Mouse (Mus musculus) MEL (cell line): ENCODE measurements around the gene Nutm2. TPM values are rescaled to one million over a fixed set of nuclear protein-coding genes. Genes with fewer than 3 reads are reported as not detected.
"Not testable (repeated sequence)": the region's sequence is repeated elsewhere in the genome, so short reads cannot be mapped to it uniquely, and the experiment has no call there.

Experiments used
- DNase-seq: peaks from one replicate; pipeline ENCODE4 v3.0.0; 2011; ENCODE audit warnings: low read depth, low spot score
- H3K27ac ChIP-seq: 2 replicates; pipeline ENCODE4 v1.5.1; 2012; ENCODE audit warnings: low read depth, mild to moderate bottlenecking, control low read depth, low read length, moderate library complexity; ENCODE audit not compliant: control insufficient read depth
- H3K27me3 ChIP-seq, 2 experiments: fragments of 150-350 bp in 1 of 2; sonication (generic) in 1 of 2; 2 replicates each; pipeline ENCODE4 v1.6.1; 2012; ENCODE audit warnings: low read length in 2 of 2, mild to moderate bottlenecking in 2 of 2, improper control_type of control experiment in 1 of 2, moderate library complexity in 1 of 2; ENCODE audit not compliant: insufficient read depth in 2 of 2, control insufficient read depth in 1 of 2
- H3K36me3 ChIP-seq, 2 experiments: 2 replicates each; pipeline ENCODE4 v1.6.1; 2012 to 2014; ENCODE audit warnings: low read length in 2 of 2, improper control_type of control experiment in 1 of 2, inconsistent platforms in 1 of 2, mild to moderate bottlenecking in 1 of 2; ENCODE audit not compliant: insufficient read depth in 2 of 2, control insufficient read depth in 1 of 2
- H3K4me1 ChIP-seq, 2 experiments: fragments of 150-350 bp in 1 of 2; sonication (generic) in 1 of 2; 2 replicates each; pipeline ENCODE4 v1.6.1; 2012; ENCODE audit warnings: low read length in 2 of 2, improper control_type of control experiment in 1 of 2, mild to moderate bottlenecking in 1 of 2; ENCODE audit not compliant: insufficient read depth in 2 of 2, control insufficient read depth in 1 of 2
- H3K4me3 ChIP-seq, 2 experiments: fragments of 150-350 bp in 1 of 2; sonication (generic) in 1 of 2; 2 replicates each; pipeline ENCODE4 v1.5.1; 2012; ENCODE audit warnings: low read depth in 2 of 2, low read length in 2 of 2, mild to moderate bottlenecking in 2 of 2, moderate library complexity in 2 of 2, control low read depth in 1 of 2, improper control_type of control experiment in 1 of 2; ENCODE audit not compliant: control insufficient read depth in 1 of 2, insufficient read depth in 1 of 2
- H3K79me2 ChIP-seq: 2 replicates; pipeline ENCODE4 v1.6.1; 2012; ENCODE audit warnings: mild to moderate bottlenecking, low read length, moderate library complexity; ENCODE audit not compliant: control insufficient read depth, poor library complexity, insufficient read depth
- H3K9ac ChIP-seq: 2 replicates; pipeline ENCODE4 v1.6.1; 2012; ENCODE audit warnings: low read depth, mild to moderate bottlenecking, control low read depth, low read length, moderate library complexity; ENCODE audit not compliant: control insufficient read depth, poor library complexity, severe bottlenecking
- H3K9me3 ChIP-seq: fragments of 150-350 bp; sonication (generic); replicated peaks from 2 replicates; pipeline ENCODE4 v1.6.1; 2012; ENCODE audit warnings: mild to moderate bottlenecking, low read length, improper control_type of control experiment, moderate library complexity; ENCODE audit not compliant: insufficient read depth
- BHLHE40 ChIP-seq: IDR thresholded peaks from 2 replicates; pipeline ENCODE4 v1.6.1; 2012; ENCODE audit warnings: low read depth, mild to moderate bottlenecking, inconsistent platforms, low read length, improper control_type of control experiment, borderline replicate concordance
- CHD2 ChIP-seq: IDR thresholded peaks from 2 replicates; pipeline ENCODE4 v1.6.1; 2011; ENCODE audit warnings: low read length, improper control_type of control experiment
- CTCF ChIP-seq, 3 experiments: IDR thresholded peaks in 2 of 3; conservative IDR thresholded peaks in 1 of 3; 2 replicates each; pipeline ENCODE4 v1.5.1; 2011 to 2012; ENCODE audit warnings: low read length in 3 of 3, low read depth in 2 of 3, mild to moderate bottlenecking in 2 of 3, improper control_type of control experiment in 1 of 3, inconsistent platforms in 1 of 3, mixed read lengths in 1 of 3, moderate library complexity in 1 of 3; ENCODE audit not compliant: control insufficient read depth in 1 of 3, insufficient read depth in 1 of 3, poor library complexity in 1 of 3, severe bottlenecking in 1 of 3
- EP300 ChIP-seq, 2 experiments: IDR thresholded peaks; 2 replicates each; pipeline ENCODE4 v1.6.1; 2011; ENCODE audit warnings: improper control_type of control experiment in 2 of 2, low read length in 2 of 2, low read depth in 1 of 2, mild to moderate bottlenecking in 1 of 2
- ETS1 ChIP-seq: IDR thresholded peaks from 2 replicates; pipeline ENCODE4 v1.6.1; 2012; ENCODE audit warnings: low read depth, mild to moderate bottlenecking, inconsistent platforms, low read length, improper control_type of control experiment, moderate library complexity
- GABPA ChIP-seq: IDR thresholded peaks from 2 replicates; pipeline ENCODE4 v1.6.1; 2012; ENCODE audit warnings: low read depth, mild to moderate bottlenecking, inconsistent platforms, low read length, improper control_type of control experiment, moderate library complexity
- HCFC1 ChIP-seq: IDR thresholded peaks from 2 replicates; pipeline ENCODE4 v1.6.1; 2012; ENCODE audit warnings: low read depth, mild to moderate bottlenecking, inconsistent platforms, low read length, improper control_type of control experiment, moderate library complexity
- KAT2A ChIP-seq: conservative IDR thresholded peaks from 2 replicates; pipeline ENCODE4 v1.6.1; 2012; ENCODE audit warnings: low read depth, low read length, improper control_type of control experiment, inconsistent platforms
- MXI1 ChIP-seq: IDR thresholded peaks from 2 replicates; pipeline ENCODE4 v1.6.1; 2011; ENCODE audit warnings: mild to moderate bottlenecking, low read depth, low read length, improper control_type of control experiment
- MYC ChIP-seq: IDR thresholded peaks from 2 replicates; pipeline ENCODE4 v1.6.1; 2011; ENCODE audit warnings: low read depth, mild to moderate bottlenecking, low read length, improper control_type of control experiment, moderate library complexity
- NELFE ChIP-seq: IDR thresholded peaks from 2 replicates; pipeline ENCODE4 v1.6.1; 2011; ENCODE audit warnings: low read depth, low read length, improper control_type of control experiment
- NRF1 ChIP-seq: IDR thresholded peaks from 2 replicates; pipeline ENCODE4 v1.6.1; 2014; ENCODE audit warnings: low read depth, mild to moderate bottlenecking, inconsistent platforms, low read length, improper control_type of control experiment, moderate library complexity; ENCODE audit not compliant: poor library complexity, insufficient read depth, severe bottlenecking
- POLR2AphosphoS2 ChIP-seq: IDR thresholded peaks from 2 replicates; pipeline ENCODE4 v1.6.1; 2011; ENCODE audit warnings: low read length, improper control_type of control experiment
- RAD21 ChIP-seq: IDR thresholded peaks from 2 replicates; pipeline ENCODE4 v1.6.1; 2011; ENCODE audit warnings: mild to moderate bottlenecking, low read depth, low read length, improper control_type of control experiment
- SIN3A ChIP-seq: IDR thresholded peaks from 2 replicates; pipeline ENCODE4 v1.6.1; 2012; ENCODE audit warnings: low read length, improper control_type of control experiment, inconsistent platforms
- TAL1 ChIP-seq: IDR thresholded peaks from 2 replicates; pipeline ENCODE4 v1.6.1; 2012; ENCODE audit warnings: mild to moderate bottlenecking, inconsistent platforms, low read length, moderate library complexity, mixed read lengths
- UBTF ChIP-seq: IDR thresholded peaks from 2 replicates; pipeline ENCODE4 v1.6.1; 2012; ENCODE audit warnings: low read depth, mild to moderate bottlenecking, inconsistent platforms, low read length, improper control_type of control experiment, moderate library complexity, borderline replicate concordance; ENCODE audit not compliant: insufficient read depth
- USF1 ChIP-seq: IDR thresholded peaks from 2 replicates; pipeline ENCODE4 v1.6.1; 2014; ENCODE audit warnings: low read depth, mild to moderate bottlenecking, inconsistent platforms, low read length, improper control_type of control experiment, moderate library complexity
- ZC3H11A ChIP-seq: IDR thresholded peaks from 2 replicates; pipeline ENCODE4 v1.6.1; 2012; ENCODE audit warnings: low read depth, mild to moderate bottlenecking, inconsistent platforms, low read length, improper control_type of control experiment
- polyA plus RNA-seq, 2 experiments: library from polyadenylated mRNA; stranded (reverse) in 1 of 2; unstranded in 1 of 2; fragments of >175 nt in 1 of 2; fragments of >200 nt in 1 of 2; gene quantifications; 2 replicates each; pipeline versions ENCODE4 v1.2.1 to v1.2.4; 2012; ENCODE audit warnings: low replicate concordance in 2 of 2, low read depth in 1 of 2; ENCODE audit not compliant: insufficient read length in 2 of 2, insufficient read depth in 1 of 2, missing spikeins in 1 of 2
- total RNA-seq: library from RNA; depleted of rRNA; stranded (reverse); fragments of 300-350 nt; gene quantifications from 2 replicates; pipeline ENCODE4 v1.2.3, GENCODE M21; 2012

Nutm2 gene
- total and polyA plus RNA-seq, 3 experiments = not detected

GRCm38 (mm10) chr13:50464621-50465562, 2.2 kb upstream of the Nutm2 start:
- no peaks in the 10 kb centered on the region for H3K4me1 ChIP-seq
- H3K27ac ChIP-seq = no peak overlapping the region
- DNase-seq = no peak
- H3K36me3 ChIP-seq = no peaks in the 10 kb centered on the region
- H3K9ac ChIP-seq = no peak overlapping the region
- TF ChIP-seq HCFC1 (no peak), NELFE (no peak), ZC3H11A (no peak), MYC (no peak), BHLHE40 (no peak), RAD21 (no peak), GABPA (no peak), MXI1 (no peak), CTCF (IDR thresholded peaks at IDR 0.05 in 2 of 3, conservative IDR thresholded peaks at IDR 0.05 in 1 of 3; ENCODE audit: control insufficient read depth in 1 of 3, insufficient read depth in 1 of 3, low read depth in 2 of 3, low read length in 3 of 3, poor library complexity in 1 of 3, severe bottlenecking in 1 of 3) (no peak), UBTF (no peak), USF1 (no peak), KAT2A (no peak), ETS1 (no peak), SIN3A (no peak), TAL1 (no peak), CHD2 (no peak), POLR2AphosphoS2 (no peak), EP300 (IDR thresholded peaks at IDR 0.05; ENCODE audit: low read depth in 1 of 2, low read length in 2 of 2) (no peak), NRF1 (no peak)
- no peaks in the 10 kb centered on the region for H3K9me3 ChIP-seq
- no peaks in the 10 kb centered on the region for H3K79me2 ChIP-seq
- no peak overlapping the region for H3K4me3 ChIP-seq
- H3K27me3 ChIP-seq = no peaks in the 10 kb centered on the region

DNA sequence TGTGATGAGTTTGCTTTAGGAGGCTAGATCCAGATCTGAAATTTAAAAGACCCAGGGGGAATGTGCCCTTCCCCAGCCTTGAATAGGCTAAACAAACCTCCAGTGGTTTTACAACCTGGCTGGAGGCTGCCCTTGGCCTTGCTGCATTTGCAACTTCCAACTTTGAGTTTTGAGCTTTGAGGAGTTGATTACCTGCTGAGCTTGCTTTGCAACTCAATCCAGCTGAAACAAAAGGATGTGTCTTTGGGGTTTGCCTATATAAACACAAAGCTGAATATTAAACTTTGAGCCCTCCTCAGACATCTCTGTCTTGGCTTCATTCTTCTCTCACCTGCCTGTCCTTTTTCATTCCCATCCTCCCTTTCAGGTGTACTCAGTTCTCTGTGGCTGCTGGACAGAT, 21.4 kb downstream of the Nutm2 start:
- H3K36me3 ChIP-seq, DNase-seq, H3K9me3 ChIP-seq, H3K27ac ChIP-seq, H3K9ac ChIP-seq, H3K4me3 ChIP-seq, H3K79me2 ChIP-seq, H3K27me3 ChIP-seq, H3K4me1 ChIP-seq: not testable (repeated sequence)

DNA sequence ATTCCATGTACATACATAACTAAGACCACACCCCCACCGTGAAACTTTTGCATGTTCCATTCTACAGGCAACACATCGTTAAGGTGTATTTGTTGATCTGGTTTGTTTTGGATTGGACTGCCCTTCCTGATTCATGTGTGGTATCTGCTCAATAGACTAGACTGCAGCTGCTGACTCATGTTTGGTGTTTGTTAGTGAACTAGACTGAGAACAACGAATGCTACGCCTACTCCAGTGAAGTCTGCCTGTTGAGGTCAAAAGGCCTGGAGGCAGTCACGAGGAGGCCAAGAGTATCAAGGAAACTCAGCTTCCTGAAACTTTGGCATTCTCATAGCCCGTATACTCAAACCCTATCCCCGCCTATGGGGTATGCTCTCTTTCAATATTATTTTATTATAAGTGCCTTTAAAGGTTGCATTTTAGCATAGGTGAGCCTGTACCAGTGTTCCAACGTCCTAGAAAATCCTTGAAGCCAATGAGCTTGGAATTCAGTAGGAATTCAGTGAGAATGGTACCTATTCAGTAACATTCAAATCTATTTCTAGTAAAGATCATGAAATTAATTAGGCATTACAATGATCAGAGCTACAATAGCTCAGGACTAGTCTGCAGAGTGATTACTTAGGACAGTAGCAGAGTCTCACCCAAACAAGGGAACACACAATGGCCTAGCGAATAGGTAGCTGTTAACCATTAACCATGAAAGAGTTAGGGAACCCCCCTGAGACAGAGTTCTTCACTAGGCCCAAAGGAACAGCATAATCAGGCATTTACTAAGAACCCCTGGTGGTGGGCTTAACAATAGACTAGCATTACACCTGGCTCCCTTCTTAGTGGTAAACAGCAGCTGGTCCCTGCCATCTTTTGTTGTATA, 43.6 kb downstream of the Nutm2 start:
- not testable (repeated sequence) for H3K4me1 ChIP-seq, DNase-seq, H3K27me3 ChIP-seq, H3K27ac ChIP-seq, H3K79me2 ChIP-seq, H3K36me3 ChIP-seq, H3K9me3 ChIP-seq, H3K4me3 ChIP-seq, H3K9ac ChIP-seq
